Mouse (Mus musculus) monocyte, adult 2 months (primary cell): ENCODE measurements around the gene Glt28d2.
"Not testable (repeated sequence)": the region's sequence is repeated elsewhere in the genome, so short reads cannot be mapped to it uniquely, and the experiment has no call there.

Experiments used
- DNase-seq, 2 experiments: peaks; one replicate each; pipeline ENCODE4 v3.0.0; 2022; ENCODE audit warnings: low spot score in 2 of 2, low read depth in 1 of 2

Gene Glt28d2

DNA sequence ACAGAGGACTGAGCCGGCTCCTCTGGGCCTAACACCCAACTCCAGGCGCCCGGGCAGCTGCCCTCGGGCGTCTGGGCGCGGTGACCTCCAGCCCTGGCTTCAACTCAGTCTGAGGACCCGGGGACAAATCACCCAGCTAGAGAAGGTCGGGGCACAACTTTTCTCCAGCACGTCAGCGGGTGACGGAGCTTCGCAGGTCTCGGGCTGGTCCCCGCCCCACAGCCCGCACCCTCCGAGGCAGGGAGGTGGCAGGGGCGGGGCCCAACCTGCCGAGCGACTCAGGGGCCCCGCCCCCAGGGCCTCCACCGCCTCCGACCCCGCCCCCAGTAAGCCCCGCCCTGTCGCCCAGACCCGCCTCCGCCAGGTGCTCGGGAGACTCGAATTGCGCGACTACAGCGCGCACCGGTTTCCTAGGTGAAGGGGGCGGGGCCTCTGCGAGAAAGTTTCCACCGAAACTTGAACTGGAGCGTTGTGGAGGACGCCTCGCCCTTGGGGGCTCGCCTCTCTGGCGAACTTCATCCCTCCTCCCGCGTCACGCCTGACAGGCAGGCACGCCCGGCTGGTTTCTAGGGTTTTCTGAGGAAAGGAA lies at the start of gene Glt28d2, which contains the start of gene Gm37240:
Gene Glt28d2 (minus strand): TSS at position 278 of the 589 bp plus-strand sequence.
Gene Gm37240 (minus strand): TSS at position 280 of the 589 bp plus-strand sequence.
- DNase-seq = no peak

- no peak for DNase-seq
Observed at GRCm38 (mm10) chr3:85933586-85933985, 46.3 kb upstream of the Glt28d2 start.

DNA sequence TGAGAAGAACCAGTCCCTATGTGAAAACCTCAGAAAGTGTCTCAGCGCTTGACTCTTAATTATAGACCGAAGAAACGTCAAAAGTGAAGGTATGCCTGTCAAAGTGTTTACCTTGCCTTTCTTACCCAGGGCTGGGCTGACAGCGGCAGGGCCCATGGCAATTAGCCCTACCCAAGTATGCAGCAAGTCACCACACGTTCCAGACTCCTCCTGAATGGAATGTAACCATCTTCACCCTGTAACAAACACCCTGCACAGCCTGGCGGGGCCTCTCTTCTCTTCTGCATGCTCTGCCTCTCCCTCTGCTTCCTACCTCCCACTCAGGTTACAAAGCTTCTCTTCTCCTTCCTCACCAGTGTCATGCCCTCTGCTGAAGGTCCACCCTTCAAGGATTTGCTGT lies 44.5 kb upstream of the Glt28d2 start:
- DNase-seq = no peak

GRCm38 (mm10) chr3:85930671-85931255 lies 43.4 kb upstream of the Glt28d2 start:
- no peak for DNase-seq

DNA sequence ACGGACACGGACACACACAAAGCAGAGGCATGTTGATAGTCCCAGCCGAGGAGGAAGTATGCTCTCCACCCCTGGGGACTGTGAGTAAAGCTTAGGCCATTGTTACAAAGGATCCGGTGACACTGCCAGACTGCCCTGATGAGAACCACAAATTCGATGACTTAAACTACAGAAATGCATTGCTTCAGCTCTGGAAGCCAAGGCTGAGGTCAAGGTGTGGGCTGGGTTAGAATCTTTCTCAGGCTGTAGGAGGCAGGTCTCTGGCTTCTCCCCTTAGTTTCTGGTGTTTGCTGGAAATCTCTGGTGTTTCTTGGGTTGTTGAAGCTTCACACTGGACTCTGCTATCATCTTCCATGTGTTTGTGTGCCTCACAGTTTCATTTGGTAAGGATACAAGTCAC lies 42.4 kb upstream of the Glt28d2 start:
- DNase-seq = no peak

- DNase-seq = no peak
Observed at GRCm38 (mm10) chr3:85928140-85928611, 40.9 kb upstream of the Glt28d2 start.

DNA sequence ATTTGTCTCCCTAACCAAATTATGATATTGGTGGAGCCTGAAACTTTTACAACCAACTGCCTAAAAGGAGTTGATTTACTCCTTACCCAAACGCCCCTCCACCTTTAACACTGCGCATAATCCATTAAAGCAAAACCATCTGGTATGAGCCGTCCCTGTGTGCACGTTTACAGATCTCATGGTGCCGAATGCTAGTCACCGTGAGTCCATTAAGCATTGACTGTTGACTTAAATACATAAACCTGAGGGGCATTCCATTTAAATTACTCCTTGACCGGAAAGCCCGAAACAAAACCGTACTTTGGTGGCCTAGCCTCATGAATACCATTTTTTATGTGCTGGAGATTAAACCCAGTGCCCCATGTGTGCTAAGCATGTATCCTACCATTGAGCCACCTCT lies 40.0 kb upstream of the Glt28d2 start:
- DNase-seq = no peak

- DNase-seq = no peak
Observed at GRCm38 (mm10) chr3:85923954-85924945, 36.9 kb upstream of the Glt28d2 start.

- DNase-seq = no peak
Observed at GRCm38 (mm10) chr3:85923343-85923742, 36.0 kb upstream of the Glt28d2 start.

DNA sequence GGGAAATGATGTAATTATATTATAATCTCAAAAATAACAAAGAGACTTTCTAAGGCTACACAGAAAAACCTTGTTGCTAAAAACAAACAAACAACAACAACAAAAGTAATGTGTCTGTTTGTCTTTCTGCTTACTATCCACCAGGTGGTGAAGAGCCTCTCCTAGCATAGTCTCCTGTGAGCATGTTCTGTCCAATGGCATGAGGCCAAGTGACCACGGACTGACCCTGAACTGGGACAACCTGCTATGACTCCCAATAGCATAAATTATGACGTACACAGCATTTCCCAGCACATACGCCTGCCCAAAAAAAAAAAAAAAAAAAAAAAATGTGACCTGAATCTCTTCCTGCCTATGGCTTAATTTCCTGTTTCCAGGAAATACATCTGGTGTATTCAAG lies 35.0 kb upstream of the Glt28d2 start:
- DNase-seq = no peak

DNA sequence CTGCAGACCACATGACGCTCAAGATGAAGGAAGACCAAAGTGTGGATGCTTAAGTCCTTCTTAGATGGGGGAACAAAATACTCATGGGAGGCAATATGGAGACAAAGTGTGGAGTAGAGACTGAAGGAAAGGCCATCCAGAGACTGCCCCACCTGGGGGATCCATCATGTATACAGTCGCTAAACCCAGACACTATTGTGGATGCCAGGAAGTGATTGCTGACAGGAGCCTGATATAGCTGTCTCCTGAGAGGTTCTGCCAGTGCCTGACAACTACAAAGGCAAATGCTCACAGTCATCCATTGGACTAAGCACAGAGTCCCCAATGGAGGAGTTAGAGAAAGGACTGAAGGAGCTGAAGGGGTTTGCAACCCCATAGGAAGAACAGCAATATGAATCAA lies 33.4 kb upstream of the Glt28d2 start:
- not testable (repeated sequence) for DNase-seq

DNA sequence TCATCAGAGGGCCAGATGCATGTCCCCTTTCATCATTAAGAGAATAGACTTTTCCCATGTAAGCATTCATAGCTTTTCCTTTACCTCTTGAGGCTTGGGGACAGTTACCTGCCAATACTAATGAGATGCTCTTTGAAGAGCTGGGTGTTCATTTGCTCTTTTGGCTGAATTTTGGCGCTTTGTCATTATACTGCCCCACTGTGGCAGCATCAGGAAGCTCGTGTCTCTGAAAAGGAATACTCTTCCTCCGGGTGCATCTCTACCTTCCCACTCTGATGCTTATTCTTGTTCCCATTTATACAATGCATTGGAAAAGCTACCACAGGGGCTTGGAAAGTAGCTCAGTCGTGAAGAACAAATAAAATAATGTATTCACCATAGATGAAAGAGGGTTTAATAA lies 30.3 kb upstream of the Glt28d2 start:
- DNase-seq = no peak

GRCm38 (mm10) chr3:85914806-85915205 lies 27.5 kb upstream of the Glt28d2 start:
- DNase-seq = no peak

- no peak for DNase-seq
Observed at GRCm38 (mm10) chr3:85907136-85907535, 19.8 kb upstream of the Glt28d2 start.

DNA sequence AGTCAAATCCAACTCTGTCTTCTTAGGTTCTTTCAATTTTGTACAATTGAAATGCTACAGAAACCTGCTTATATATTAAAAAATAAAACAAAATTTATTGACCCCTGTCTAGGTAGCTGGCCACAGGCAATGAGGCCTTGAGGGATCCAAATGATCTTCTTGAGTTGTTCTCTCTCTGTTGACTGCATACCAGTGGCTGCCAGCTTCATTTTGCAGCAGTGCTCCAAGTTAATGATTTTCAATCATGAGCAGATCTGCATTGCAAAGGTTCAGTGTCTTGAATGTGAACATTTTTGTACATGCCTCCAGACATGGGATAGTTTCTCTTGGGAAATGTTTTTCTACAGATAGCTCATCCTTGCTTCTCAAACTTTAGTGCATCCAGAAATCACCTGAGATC lies 17.1 kb upstream of the Glt28d2 start:
- DNase-seq = no peak

- DNase-seq = no peak
Observed at GRCm38 (mm10) chr3:85895020-85895419, 7.7 kb upstream of the Glt28d2 start.

DNA sequence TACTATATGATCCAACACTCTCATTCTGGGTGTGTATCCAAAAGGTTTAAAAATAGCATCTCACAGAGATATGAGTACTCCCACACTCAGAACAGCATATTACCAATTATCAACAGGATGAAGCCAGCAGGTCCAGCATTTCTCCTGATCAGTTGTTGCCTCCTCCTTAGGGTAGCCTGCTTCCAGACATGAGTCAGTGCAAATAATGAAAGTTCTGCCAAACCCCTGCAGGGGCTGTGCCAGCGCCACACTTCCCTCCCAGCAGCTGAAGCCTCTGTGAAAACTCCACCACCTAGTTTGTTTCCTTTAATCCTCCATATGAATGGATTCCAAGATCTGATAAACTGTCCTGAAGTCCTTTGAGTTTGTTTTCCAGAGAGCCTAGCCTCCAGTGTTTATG lies 4.3 kb upstream of the Glt28d2 start:
- no peak for DNase-seq

GRCm38 (mm10) chr3:85888221-85888671 lies 930 bp upstream of the Glt28d2 start:
- no peak for DNase-seq

DNA sequence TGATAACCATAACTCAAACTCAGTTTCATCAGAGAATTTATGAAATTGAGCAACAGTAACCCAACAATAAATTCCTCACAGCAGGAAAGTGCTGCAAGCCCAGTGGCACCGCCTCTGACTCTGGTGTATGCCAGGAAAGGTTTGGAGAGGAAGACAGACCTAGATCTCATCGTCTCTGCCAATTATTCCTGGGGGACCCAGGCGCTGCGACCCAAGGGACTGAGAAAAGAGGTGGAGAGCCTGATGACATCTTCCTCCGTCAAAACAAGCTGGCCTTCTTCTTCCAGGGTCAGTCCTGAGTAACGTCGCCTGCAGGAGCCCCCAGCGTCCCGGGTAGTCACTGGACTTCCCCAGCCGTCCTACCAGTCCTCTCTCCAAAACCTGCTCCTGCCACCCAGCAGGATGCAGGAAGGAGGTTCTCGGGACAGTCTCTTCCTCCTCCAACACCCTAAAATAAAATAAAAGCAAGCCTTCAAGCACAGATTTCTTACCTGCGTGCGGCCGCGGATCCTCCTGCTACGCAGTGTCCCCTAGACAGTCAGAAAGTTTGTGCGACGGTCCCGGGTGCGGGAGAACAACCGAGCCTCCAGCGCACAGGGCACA lies 579 bp downstream of the Glt28d2 start:
- DNase-seq = no peak

- no peak for DNase-seq
Observed at GRCm38 (mm10) chr3:85885906-85886305, 1.4 kb downstream of the Glt28d2 start.

DNA sequence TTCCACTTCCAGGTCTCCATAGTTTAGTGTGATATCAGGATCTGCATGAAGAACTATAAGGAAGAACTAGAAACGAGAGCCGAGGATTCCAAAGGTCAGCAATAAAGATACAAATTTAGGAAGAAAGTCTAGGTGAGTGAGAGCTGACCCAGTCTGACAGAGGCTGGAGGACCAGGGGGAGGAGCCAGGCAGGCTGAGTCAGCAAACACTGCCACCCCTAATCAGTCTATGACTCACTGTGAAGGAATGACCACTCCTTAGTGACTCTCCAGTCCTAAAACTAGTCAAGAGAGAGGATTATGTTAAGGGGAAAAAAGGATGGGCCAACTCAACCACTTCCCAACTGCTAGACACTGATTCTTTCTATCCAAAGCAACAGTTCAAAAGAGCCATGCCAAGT lies 6.6 kb downstream of the Glt28d2 start:
- DNase-seq = no peak
